Mouse (Mus musculus) cerebellum, postnatal 4 days (tissue): ENCODE data around the gene Narfl.

Experiments used
- DNase-seq, 2 experiments: peaks; one replicate each; pipeline ENCODE4 v3.0.0; 2022; ENCODE audit warnings: low spot score in 2 of 2, mixed read lengths in 1 of 2

Narfl gene

DNA sequence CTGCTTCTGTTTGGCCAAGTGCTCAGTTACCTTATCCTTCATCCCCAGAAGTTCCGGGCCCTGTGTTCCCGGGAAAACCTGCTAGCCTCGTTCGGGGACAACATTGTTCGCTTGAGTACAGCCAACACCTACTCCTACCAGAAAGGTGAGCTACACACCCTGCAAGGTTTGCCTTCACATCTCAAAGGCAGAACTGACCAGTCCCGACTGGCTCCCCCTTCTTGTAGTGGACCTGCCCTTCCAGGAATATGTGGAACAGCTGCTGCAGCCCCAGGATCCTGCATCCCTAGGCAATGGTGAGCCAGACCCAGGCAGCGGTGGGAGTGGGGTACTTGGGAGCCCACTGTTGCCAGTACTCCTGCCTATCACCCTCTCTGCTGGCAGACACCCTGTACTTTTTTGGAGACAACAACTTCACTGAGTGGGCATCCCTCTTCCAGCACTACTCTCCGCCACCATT is 56.0 kb downstream of the Narfl start:
- no peak for DNase-seq

DNA sequence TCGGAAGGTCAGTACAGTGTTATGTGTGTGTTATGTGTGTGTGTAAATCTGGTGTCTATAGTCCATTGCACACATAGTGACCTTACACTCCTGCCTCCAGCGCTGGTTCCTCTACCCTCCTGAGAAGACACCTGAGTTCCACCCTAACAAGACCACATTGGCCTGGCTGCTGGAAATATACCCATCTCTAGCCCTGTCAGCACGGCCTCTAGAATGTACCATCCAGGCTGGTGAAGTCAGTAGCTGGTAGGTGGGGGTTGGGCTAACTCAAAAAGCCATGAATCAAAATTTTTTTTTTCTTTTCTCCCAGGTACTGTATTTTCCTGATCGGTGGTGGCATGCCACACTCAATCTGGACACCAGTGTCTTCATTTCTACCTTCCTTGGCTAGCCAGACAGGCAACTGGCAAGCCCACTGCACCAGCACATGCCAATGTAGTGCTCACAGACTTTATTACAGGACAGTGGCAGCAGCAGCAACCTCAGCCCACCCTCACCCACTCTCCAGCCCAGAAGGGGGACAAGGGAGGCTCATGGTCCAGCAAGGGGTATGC is 56.7 kb downstream of the Narfl start:
- no peak for DNase-seq

DNA sequence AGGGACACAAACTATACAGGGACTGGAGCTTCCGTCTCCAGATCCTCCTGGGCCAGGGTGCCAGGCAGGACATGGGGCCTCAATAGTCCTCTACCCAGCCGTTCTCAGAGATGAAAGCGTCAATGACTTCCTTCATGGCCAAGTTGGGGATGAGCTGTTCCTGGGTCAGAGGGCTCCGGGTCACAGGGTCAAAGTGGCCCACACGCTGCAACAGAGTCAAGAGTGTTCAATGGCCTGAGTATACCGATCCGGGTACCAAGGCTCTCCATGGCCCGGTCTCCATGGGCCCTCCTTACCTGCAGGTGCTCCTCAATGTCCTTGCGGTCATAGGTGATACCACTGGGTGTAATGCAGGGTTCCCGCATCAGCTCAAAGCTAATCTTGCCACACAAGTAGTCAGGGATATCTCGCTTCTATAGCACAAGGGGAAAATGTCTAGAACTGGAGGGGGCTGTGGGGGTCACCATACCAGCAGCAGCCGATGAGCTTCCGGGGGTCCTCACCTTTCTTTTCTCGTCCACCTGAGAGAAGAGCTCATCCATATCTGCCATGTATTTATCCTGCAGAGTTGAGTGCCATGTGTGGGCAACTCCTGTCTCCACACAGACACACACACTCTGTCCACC is 57.3 kb downstream of the Narfl start:
- DNase-seq = no peak

DNA sequence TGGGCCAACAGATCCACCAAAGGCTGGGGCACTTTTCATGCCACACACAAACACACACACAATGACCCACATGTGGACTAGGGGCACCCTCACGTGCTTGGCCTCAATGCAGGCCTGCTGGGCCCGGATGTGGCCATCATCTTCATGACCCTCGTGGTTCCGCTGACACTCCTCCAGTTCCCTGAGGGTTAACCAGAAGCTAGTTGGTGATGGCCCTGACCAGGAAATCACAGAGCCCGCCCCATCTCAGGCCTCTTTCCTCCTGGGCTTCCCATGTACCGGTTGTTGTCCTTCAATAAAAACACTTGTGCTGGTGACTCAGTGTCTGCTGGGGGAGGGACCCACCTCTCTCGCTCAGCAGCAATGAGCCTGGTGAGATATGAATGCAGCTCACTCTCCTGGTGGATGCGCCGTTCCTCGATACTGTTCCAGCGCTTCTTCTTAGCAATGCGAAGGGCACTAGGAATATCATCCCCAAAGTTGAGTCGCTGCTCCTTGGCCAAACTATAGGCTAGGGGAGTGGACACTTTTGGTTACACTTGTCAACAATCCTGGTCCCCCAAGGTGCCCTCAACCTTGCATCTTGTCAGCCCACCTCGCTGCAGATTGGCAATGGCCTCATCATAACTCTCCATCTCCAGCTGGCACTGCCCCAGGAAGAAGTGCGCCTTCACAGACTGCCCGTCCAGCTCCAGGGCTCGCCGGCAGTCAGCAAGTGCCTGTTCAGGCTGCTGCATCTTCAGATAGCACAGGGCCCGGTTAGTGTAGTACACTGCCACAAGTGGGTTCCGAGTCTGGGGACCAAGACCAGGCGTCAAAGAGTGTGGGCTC is 58.1 kb downstream of the Narfl start:
- peak in 1 of 2 experiments; percentile 43 for DNase-seq

DNA sequence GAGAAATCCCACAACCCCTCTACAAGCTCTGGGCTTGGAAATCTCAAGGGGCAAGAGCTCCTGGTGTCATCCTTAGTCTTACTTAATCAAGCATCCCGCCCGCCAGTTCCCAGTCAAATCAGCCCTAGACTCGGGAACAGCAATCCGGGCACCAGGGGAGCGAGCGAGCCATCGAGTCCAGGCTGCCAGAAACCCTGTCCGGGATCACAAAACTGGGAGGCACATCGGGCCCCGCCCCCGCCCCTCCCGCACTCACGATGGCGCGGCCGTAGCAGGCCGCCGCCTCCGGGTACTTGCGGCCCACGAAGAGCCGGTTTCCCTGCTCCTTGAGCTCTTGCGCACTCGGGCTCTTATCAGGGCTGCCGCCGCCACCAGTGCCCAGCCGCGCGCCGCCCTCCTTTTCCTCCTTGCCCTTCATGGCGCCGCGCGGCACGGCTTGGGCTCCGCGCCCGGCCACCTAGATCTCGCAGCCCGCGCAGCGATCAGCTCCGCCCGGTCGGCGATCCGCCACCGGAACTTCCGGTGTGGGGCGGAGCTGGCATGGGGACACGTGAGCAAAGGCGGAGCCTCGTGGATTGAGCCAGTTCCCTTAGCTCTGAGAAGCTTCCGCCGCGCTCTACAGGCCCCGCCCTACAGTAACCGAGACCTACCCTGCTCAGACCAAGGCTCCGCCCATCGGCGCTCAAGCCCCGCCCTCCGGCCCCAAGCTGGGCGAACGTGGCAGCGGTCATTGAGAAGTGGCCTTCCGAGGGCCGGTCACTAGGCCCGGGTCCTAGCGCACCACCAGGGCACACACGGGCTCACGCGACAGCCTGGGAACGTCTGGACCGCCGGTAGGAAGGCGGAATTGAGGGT is 59.1 kb downstream of the Narfl start:
- DNase-seq = peak; percentile 94 to 99
